Mouse (Mus musculus): Measurements from ENCODE around the gene Cbln1.

The Cbln1 gene

DNA sequence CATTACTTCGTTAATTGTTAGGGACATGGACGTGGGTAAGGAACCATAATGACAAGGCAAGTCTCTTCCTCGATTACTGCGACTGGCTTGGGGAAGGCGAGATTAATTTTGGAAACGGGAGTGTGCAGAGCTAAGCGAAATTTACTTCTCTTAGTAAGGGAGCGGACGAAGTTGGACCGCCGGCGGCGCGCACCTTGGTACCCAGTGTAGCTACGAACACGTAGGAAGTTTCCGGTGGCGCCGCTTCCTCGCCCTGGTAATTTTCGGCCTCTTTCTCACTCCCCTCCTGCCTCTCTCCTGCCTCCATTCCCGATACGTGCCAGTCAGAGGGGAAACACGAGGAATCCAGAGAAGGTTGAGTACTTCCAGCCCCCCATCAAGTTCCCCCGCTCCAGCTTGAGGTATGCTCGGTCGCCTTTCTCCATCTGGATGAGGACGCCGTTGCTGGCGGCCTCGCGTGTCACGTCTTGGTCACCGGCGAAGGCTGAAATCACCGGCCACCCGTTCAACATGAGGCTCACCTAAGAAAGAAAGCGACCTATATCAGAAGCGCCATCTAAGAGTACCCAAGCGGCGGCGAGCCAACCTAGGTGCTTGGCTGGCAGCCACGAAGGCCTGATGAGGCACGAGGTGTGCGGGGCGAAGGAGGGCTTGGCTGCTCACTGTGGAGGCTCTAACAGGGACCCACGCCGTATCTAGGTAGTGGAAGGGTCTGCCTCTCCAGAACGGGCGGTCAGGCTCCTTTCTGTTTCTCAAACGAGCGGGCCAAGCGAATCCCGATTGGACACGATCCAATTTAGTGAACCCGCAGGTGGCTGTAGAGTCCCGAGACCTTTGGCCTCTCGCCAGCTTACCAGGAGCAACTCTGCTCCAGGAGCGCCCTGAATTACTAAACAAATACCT lies 2.2 kb downstream of the Cbln1 start:
- no peak for DNase-seq (ENCODE audit: low spot score in 2 of 2)

DNA sequence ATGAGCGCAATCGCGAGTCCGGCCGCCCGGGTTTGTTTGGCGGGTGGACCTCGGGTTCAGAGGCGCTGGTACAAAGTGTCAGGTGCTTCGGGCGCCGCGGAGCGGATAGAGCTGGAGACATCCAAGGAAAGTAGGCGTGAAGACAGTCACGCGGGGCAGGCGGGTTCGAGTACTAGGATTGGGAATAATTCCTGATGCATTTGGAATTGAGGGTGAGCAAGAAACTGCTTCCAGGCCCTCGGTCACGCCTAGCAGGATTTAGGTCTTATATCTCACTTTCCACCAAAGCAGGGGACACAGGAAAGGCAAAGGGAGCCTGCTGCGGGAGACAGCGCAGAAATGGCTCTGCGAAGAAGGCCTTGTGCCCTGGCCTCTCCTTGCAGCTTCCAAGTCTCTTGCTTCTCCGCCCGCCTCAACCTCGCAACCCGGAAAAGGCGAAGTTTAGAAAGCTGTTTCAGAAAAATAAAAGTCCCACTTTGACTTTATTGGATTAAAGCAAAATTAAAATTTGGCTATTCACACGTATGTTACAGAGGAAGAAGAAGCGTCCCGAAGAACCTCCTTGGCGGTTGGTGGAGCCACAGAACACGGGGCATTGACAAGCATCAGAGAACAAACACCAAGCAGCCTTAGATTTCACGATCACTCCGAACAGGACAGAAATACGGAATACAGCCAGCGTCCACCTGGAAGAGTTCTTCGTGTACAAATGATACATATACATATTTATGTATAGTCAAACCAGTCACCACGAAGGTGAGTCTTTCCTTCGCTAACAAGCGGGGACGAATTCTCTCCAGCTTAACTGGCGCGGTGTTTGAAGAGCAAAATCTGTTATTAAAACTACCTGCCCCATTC lies 3.2 kb downstream of the Cbln1 start:
- DNase-seq (ENCODE audit: low spot score in 2 of 2): no peak

DNA sequence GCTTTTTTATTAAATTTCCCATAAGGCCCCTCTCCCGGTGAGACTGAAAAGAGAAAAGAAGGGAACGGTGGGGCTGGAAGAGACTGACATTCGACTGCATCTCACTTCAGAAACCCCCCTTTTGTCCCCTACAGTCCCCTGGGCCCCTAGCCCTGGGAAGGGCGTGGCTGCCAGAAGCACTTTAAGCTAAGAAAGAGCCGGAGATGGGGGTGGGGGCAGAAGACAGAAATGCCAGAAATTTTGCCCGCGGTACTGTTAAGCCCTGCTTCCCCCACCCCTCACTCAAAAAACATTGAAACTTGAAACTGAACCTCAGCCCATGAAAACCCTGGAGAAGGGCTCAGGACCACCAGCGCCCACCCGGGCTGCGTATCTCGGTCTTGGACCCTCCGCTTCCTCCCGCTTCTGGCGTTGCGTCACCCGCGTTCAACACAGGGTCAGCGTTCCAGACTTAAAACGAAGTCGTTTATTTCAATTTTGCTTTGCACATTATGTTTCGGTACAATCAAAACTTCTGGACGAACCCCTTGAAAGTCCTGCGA lies 3.9 kb downstream of the Cbln1 start:
- no peak for DNase-seq (ENCODE audit: low spot score in 2 of 2)

DNA sequence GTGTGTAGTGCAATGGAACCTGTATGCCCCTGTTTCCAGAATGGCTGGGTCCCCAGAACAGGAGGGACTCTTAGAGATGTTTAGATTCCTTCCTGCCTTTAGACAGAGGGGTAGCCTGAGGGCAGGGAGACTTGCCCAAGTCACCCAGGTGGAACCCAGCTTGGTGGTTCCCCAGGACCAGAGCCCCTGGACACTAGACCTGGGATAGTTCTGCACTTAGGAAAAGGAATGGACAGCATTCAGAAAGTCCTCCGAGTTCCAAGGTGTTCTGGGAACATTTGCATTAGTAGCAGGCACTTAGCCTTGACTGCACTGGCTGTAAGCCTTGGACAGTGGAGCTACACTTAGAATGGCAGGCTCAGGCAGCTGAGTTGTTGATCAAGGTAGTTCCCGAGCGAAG lies 4.5 kb downstream of the Cbln1 start:
- no peak for DNase-seq (ENCODE audit: low spot score in 2 of 2)

DNA sequence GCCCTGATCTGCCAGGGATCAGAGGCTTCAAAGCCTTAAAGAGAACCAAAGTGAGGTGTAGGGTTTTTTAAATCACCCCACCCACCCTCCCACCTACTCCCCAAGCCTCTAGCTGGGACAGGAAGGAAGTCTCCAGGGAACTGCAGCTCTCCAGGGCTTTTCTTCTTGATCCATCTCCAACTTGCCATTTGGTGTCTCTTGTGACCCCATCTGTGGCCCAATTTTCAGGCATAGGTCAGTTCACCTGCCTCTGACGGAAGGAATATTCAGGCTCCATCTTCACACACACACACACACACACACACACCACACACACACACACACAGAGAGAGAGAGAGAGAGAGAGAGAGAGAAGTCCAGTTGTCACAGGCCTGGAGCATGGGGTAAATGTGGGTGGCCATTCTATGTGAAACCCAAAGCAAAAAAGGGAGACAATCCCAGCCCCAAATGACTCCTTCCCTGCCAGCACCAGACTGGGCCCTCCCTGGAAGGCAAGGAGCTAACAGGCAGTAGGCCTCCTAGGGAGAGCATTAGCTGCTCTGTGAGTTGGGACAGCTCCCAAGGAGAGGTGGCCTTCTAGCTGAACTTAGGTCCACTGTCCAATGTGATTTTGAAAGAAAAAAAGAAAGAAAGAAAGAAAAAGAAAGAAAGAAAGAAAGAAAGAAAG lies 5.3 kb downstream of the Cbln1 start:
- DNase-seq (ENCODE audit: low spot score in 2 of 2): no peak

DNA sequence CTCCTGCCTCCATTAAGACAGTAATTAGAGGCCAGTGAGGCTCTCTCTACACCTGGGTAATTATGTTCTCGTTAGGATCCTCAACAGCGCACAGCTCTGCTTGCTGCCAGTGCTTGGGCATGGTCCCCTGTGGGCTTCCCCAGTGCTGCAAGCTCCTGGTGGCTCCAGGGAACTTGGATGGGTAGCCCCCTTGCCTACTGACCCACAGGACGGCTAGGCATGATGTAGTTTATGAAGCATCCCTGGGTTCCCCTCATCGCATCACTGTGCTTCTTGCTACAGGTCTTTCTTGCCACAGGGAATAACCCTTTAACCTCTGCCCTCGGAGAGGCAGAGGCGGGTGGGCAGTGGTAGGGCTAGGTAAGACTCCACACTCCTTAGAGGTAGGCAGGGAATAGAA lies 6.1 kb downstream of the Cbln1 start:
- no peak for DNase-seq (ENCODE audit: low spot score in 2 of 2)

DNA sequence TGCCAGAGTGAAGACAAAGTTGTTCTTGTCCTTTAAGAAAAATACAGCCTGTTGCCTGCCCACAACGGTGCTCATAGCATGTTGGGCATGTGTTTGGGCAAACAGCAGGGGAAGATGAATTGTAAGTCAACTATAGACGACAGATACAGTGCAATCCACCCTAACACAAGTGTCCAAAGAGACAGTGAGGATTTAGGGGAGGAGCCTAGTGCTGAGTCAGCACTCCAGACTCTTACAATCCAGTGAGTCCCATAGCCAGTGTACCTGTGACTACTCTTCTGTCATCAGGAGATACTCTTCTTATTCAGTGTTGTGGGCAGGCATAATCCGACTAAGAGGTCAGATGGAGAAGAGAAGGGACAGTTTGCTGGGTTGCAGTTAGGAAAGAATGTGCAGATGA lies 8.0 kb downstream of the Cbln1 start:
- no peak for DNase-seq (ENCODE audit: low spot score in 2 of 2)

DNA sequence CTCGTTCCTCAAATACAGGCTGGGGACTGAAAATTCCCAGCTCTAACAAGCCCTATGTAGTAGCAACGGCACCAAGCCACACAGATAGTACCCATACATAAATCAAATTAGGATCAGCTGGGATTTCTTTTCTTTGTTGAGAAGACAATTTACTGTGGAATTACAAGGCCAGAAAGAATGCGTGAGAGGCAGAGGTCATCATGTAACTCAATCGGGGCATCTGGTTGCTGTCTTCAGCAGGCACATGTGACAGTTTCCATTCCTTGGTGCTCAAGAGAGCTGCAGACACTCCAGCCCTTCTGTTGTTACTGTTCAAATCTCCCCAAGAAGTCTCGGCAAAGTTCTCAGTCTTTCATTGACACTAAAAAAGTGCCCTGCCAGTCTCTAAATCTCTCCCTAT lies 10.6 kb downstream of the Cbln1 start:
- no peak for DNase-seq (ENCODE audit: low spot score in 2 of 2)

DNA sequence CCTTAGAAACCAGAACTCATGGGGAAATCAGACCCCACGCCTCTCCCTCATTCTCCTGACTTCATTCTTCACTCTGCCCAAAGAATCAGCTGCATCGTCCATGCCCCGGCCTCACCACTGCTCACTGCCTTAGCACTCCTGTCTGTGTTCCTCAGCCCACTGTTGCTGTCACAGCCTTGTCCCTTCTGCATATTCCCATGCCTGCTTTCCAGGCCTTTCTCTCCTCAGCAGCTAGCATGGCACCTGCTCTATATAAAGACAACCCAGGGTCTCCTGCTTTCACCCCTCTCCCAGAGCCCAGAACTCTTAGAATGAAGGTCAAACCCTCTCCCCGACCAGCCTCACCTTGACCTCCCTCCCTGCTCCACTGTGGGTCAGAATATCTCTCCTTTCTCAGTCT lies 15.5 kb downstream of the Cbln1 start:
- DNase-seq (ENCODE audit: low spot score in 2 of 2): no peak

DNA sequence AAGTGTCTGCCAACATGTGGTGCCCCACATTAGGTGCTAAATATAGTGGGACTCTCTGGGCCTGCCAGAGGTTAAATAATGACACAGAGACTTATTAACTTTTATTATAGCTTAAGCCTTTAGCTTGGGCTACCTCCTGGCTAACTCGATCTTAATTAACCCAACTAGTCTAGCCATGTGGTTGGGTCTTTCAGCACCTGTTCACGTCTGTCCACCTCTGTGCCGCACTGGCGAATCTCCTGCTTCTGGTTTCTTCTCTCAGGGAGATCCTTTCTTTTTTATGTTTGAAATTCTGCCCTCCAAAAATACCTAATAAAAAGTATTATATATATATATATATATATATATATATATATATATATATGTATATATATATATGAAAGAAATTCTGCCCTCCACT lies 19.6 kb downstream of the Cbln1 start:
- no peak for DNase-seq (ENCODE audit: low spot score in 2 of 2)

DNA sequence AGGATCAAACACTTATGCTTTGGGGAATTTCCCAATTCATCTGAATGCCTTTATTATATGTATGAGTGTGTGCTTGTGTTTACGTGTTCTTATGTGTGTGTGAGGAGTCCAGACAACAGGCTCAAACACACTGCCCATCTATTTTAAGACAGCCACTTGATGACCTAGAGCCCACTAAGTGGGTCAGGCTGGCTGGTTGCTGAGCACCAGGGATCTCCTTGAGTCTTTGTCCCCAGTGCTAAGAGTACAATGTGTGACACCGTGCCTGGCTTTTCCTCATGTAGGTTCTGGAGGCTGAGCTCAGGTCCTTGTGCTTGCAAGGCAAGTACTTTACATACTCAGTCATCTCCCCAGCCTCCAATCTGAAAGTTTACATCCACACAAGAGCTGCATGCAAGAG lies 20.7 kb downstream of the Cbln1 start:
- no peak for DNase-seq (ENCODE audit: low spot score in 2 of 2)

DNA sequence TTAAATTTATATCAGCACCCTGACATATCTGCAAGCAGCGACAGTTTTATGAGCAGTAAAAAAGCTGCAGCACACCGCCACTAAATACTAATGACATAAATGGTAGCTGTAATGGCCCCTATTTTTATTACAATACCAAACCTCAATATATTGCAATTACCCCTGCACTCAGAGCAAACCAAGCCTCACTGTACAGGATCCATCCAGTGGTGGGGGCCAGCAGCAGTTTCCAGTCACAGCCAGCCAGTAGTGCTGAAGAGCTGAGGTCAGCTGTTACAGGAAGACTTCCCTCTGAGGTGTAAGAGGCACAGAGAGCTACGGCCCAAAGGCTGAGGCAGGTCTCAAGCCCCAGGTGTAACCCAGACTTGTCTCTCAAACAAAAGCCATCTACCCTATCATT lies 37.8 kb downstream of the Cbln1 start:
- DNase-seq (ENCODE audit: low spot score in 2 of 2): no peak

DNA sequence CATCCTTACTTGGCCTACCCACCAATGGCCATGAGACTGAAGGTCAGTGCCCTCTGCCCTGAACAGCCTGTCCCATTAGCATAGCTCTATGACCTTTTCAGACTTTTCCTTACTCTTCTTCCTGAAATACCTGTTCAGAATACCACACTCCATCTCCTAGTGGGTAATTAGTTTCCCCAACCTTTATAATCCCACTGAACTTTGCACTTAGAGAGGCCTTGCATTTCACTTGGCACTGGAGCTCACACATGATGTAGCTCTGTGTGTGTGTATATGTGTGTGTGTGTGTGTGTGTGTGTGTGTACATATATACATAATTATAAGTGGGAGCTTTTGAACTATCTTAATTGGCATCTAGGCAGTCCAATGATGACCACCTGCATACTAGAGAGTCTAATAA lies 45.2 kb downstream of the Cbln1 start:
- DNase-seq (ENCODE audit: low spot score in 2 of 2): no peak

DNA sequence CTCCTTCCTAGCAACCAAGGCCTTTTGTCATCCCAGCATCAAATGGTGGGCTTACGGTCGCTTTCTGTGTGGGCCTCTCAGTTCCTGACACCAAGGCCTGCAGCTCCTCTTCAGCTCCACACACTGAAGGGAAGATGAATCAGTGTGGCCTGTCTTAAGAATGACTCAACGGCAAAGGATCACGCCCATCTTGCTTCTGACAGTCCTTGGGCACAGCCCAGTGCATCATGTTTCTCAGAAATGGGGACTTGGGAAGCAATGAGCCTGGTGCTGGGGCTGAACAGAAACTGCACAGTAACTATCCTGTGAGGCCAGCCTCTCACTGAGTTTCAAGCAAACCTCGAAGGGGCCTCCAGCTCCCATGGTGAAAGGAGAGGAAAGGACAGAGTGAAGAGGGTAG lies 47.7 kb downstream of the Cbln1 start:
- DNase-seq (ENCODE audit: low spot score in 2 of 2): no peak

DNA sequence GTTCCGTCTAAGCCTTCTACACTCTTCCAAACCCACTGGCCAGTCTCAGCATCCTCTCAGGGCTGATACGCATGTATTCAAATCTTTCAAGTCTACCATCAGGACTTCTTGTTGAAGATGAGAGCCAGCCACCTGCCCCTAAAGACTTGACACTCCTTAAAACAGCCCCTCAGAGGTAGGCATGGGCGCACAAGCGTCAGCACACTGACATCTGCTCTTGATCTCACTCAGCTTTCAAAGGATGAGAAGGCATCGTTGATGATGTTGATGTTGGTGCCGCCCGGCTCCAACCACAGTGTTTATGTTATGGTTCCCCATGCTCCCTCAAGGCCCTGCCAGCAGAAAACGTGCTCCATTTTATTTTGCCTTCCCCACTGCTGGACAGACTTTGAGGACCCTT lies 50.7 kb downstream of the Cbln1 start:
- DNase-seq (ENCODE audit: low spot score in 2 of 2): no peak

All from frontal cortex, postnatal 10 days (tissue).